Comparison of ENCODE assay signal across 15 mouse cellular contexts in genomic region chr12:21493471-21493870, GRCm38 (mm10).
A peak's percentile ranks its signal among the peaks of the same experiment; 100 is the strongest.
DNase-seq lines count a peak whose midpoint lies in the region; ATAC-seq and TF ChIP-seq lines count a peak whose summit lies in the region.
"Had no signal": no experiment of that assay in that cellular context is flagged by ENCODE, and none has a peak within 500 bp of the region (broad histone marks: within the 10 kb centered on the region; RNA-seq: fewer than 3 reads in every experiment).

No protein-coding gene starts in this region.

- H3K27me3 ChIP-seq in hindbrain, embryonic 11.5 days (ENCODE audit: control insufficient read depth, insufficient read depth, low read length) = no peaks in the 10 kb centered on the region
- no peaks in the 10 kb centered on the region for H3K27me3 ChIP-seq in hindbrain, embryonic 12.5 days
- no peaks in the 10 kb centered on the region for H3K27me3 ChIP-seq in hindbrain, postnatal 0 days (ENCODE audit: insufficient read depth, low read length)
- no peaks in the 10 kb centered on the region for H3K27me3 ChIP-seq in liver, postnatal 0 days (ENCODE audit: insufficient read depth, low read length)
- H3K27me3 ChIP-seq: CH12.LX; limb, embryonic 12.5 days; Patski had no signal

- TF ChIP-seq CTCF in hindbrain, postnatal 0 days (IDR thresholded peaks at IDR 0.05; ENCODE audit: low read depth) = no peak
- TF ChIP-seq CTCF in liver, postnatal 0 days (IDR thresholded peaks at IDR 0.05; ENCODE audit: low read depth) = no peak

- H3K4me3 ChIP-seq in hindbrain, embryonic 11.5 days (ENCODE audit: low read depth, low read length) = no peak overlapping the region
- no peak overlapping the region for H3K4me3 ChIP-seq in hindbrain, embryonic 12.5 days
- H3K4me3 ChIP-seq in hindbrain, postnatal 0 days (ENCODE audit: low read length) = no peak overlapping the region
- no peak overlapping the region for H3K4me3 ChIP-seq in liver, postnatal 0 days (ENCODE audit: low read depth, low read length)
- H3K4me3 ChIP-seq: limb, embryonic 12.5 days had no signal

- H3K4me1 ChIP-seq in hindbrain, embryonic 11.5 days (replicated peaks; ENCODE audit: control insufficient read depth, insufficient read depth, low read length) = no peaks in the 10 kb centered on the region
- H3K4me1 ChIP-seq in hindbrain, embryonic 12.5 days = peaks cover 3% of the 10 kb centered on the region; the same call in 1 of the 2 replicates
- H3K4me1 ChIP-seq in hindbrain, postnatal 0 days (ENCODE audit: insufficient read depth, low read length) = 0 out of 2 replicates have a peak, but pooled peaks cover 2% of the 10 kb centered on the region
- H3K4me1 ChIP-seq in liver, postnatal 0 days (ENCODE audit: insufficient read depth) = peaks cover 6% of the 10 kb centered on the region; the same call in 1 of the 2 replicates
- H3K4me1 ChIP-seq: limb, embryonic 12.5 days had no signal

- 38% methylated on average over 3 of the region's 3 CpGs for WGBS in hindbrain, embryonic 11.5 days
- 28% methylated on average over 3 of the region's 3 CpGs for WGBS in hindbrain, embryonic 12.5 days
- WGBS in hindbrain, postnatal 0 days = 23% methylated on average over 3 of the region's 3 CpGs
- WGBS in liver, postnatal 0 days (ENCODE audit: insufficient replicate concordance) = 60% methylated on average over 3 of the region's 3 CpGs

- H3K27ac ChIP-seq in hindbrain, embryonic 11.5 days (ENCODE audit: low read depth, low read length) = no peak overlapping the region
- no peak overlapping the region for H3K27ac ChIP-seq in hindbrain, embryonic 12.5 days
- H3K27ac ChIP-seq in hindbrain, postnatal 0 days = no peak overlapping the region
- no peak overlapping the region for H3K27ac ChIP-seq in liver, postnatal 0 days (ENCODE audit: low read depth)
- H3K27ac ChIP-seq: limb, embryonic 12.5 days; macrophage had no signal

- H3K9me3 ChIP-seq in hindbrain, embryonic 11.5 days (ENCODE audit: control insufficient read depth, low read length) = no peaks in the 10 kb centered on the region
- 0 out of 2 replicates have a peak, but pooled peaks cover 2% of the 10 kb centered on the region for H3K9me3 ChIP-seq in hindbrain, embryonic 12.5 days (replicated peaks)
- no peaks in the 10 kb centered on the region for H3K9me3 ChIP-seq in hindbrain, postnatal 0 days (ENCODE audit: low read length)
- H3K9me3 ChIP-seq in liver, postnatal 0 days (ENCODE audit: low read length) = no peaks in the 10 kb centered on the region

- H3K36me3 ChIP-seq in hindbrain, embryonic 11.5 days (ENCODE audit: control insufficient read depth, insufficient read depth, low read length) = no peaks in the 10 kb centered on the region
- no peaks in the 10 kb centered on the region for H3K36me3 ChIP-seq in hindbrain, embryonic 12.5 days
- H3K36me3 ChIP-seq in hindbrain, postnatal 0 days (ENCODE audit: insufficient read depth, low read length) = no peaks in the 10 kb centered on the region
- H3K36me3 ChIP-seq in liver, postnatal 0 days (replicated peaks; ENCODE audit: insufficient read depth, low read length) = no peaks in the 10 kb centered on the region
- H3K36me3 ChIP-seq: limb, embryonic 12.5 days had no signal

- ATAC-seq in hindbrain, embryonic 11.5 days (ENCODE audit: low FRiP score) = no peak
- no peak for ATAC-seq in hindbrain, embryonic 12.5 days (ENCODE audit: low FRiP score)
- peak; percentile 49; the same call in 1 of the 2 replicates for ATAC-seq in hindbrain, postnatal 0 days
- no peak for ATAC-seq in liver, postnatal 0 days
- ATAC-seq: Patski had no signal

- TF ChIP-seq EP300 in liver, postnatal 0 days (IDR thresholded peaks at IDR 0.05; ENCODE audit: low read depth) = no peak

- peak; percentile 23 for DNase-seq in hindbrain, embryonic 11.5 days (ENCODE audit: low spot score)
- peak; percentile 46 for DNase-seq in hindbrain, postnatal 0 days (ENCODE audit: low spot score)
- peak; percentile 28 to 38 for DNase-seq in left cerebral cortex, postnatal 36 days (ENCODE audit: low spot score in 2 of 2)
- DNase-seq in right cerebral cortex, adult 2 months (ENCODE audit: low spot score in 2 of 2) = peak; percentile 49 to 63
- no peak for DNase-seq in lung, postnatal 36 days
- DNase-seq in liver, postnatal 0 days = no peak
- DNase-seq in heart, postnatal 25 days (ENCODE audit: low spot score) = no peak
- DNase-seq: gastrocnemius, postnatal 25 days; kidney, postnatal 25 days; thymus, adult 2 months had no signal

- intact Hi-C loops in left cerebral cortex, postnatal 36 days (cut with DNase I) = no loop called here
- intact Hi-C loops in heart, postnatal 25 days (cut with DNase I) = no loop called here

- H3K4me2 ChIP-seq in hindbrain, embryonic 11.5 days (replicated peaks; ENCODE audit: low read depth, low read length) = no peak overlapping the region
- H3K4me2 ChIP-seq in hindbrain, embryonic 12.5 days (replicated peaks) = no peak overlapping the region
- H3K4me2 ChIP-seq in hindbrain, postnatal 0 days (ENCODE audit: low read depth, low read length) = no peak overlapping the region
- H3K4me2 ChIP-seq in liver, postnatal 0 days (ENCODE audit: low read depth, low read length) = no peak overlapping the region
- H3K4me2 ChIP-seq: limb, embryonic 12.5 days had no signal

- H3K9ac ChIP-seq in hindbrain, embryonic 11.5 days (ENCODE audit: low read depth, low read length) = no peak overlapping the region
- H3K9ac ChIP-seq in hindbrain, embryonic 12.5 days = no peak overlapping the region
- H3K9ac ChIP-seq in hindbrain, postnatal 0 days (replicated peaks; ENCODE audit: low read length) = no peak overlapping the region
- no peak overlapping the region for H3K9ac ChIP-seq in liver, postnatal 0 days (replicated peaks)
- H3K9ac ChIP-seq: limb, embryonic 12.5 days had no signal

Comparison
In these comparisons a context has a peak if more than half of its experiments do, and no peak if none do; other contexts are left out.
1. DNase-seq: peak in hindbrain, embryonic 11.5 days (single experiment), hindbrain, postnatal 0 days (single experiment), left cerebral cortex, postnatal 36 days (2 of 2) and right cerebral cortex, adult 2 months (2 of 2); none in lung, postnatal 36 days (single experiment), liver, postnatal 0 days (single experiment) and heart, postnatal 25 days (single experiment).